In the genomic region with DNA sequence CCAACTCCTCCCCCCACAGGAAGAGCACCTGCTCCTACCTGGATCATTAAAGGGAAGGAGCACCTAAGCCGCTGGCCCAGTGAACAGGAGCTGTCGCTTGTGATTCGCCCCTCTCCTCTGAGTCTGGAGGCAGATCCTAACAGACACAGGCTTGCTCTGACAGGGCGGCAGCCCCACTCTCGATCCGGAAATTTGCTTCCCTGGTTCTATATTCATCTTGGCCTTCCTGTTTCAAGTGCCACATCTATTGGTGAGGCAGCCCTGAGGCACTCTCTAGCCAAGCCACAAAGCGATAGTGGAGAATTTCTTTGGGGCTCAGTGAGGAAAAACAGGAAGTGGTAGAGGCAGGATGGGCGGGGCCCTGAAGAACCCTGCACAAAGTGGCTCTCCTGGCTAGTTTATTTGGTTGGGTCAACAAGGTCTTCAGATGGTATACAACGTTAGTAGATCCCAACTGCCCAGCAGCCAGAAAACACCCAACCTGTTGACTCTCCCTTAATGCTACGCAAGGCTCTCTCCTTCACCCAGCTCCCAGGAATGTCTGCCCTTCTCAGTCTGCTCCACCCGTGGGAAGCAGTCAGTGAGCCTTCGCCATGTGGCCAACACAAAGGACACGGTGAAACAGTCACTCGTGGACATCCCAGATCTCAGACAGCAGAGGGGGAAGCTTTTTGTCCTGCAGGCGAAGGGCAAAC, we compare ENCODE assay signal across 8 mouse cellular contexts. TPM values are rescaled to one million over a fixed set of nuclear protein-coding genes. Genes with fewer than 3 reads are reported as not detected.
DNase-seq lines count a peak whose midpoint lies in the region; ATAC-seq and TF ChIP-seq lines count a peak whose summit lies in the region.

A gene (minus strand): TSS at position 127 of the 695 bp plus-strand sequence.

- H3K27ac ChIP-seq in intestine, postnatal 0 days (ENCODE audit: low read depth, low read length) = peak within 1 kb of the TSS; percentile 64; the same call in 1 of the 2 replicates
- peak within 1 kb of the TSS; percentile 74 for H3K27ac ChIP-seq in limb, embryonic 13.5 days
- peak within 1 kb of the TSS; percentile 93 for H3K27ac ChIP-seq in midbrain, embryonic 14.5 days (replicated peaks; ENCODE audit: low read depth, low read length)

- H3K4me1 ChIP-seq in E14TG2a.4 (replicated peaks; ENCODE audit: low read depth, low read length) = peaks cover 19% of the 10 kb centered on the region
- no peaks in the 10 kb centered on the region; the same call in 1 of the 2 replicates for H3K4me1 ChIP-seq in intestine, postnatal 0 days (replicated peaks; ENCODE audit: control insufficient read depth, insufficient read depth, low read length)
- H3K4me1 ChIP-seq in limb, embryonic 13.5 days = peaks cover 13% of the 10 kb centered on the region
- H3K4me1 ChIP-seq in midbrain, embryonic 14.5 days (ENCODE audit: control insufficient read depth, insufficient read depth, low read length) = peaks cover 23% of the 10 kb centered on the region

- H3K9ac ChIP-seq in intestine, postnatal 0 days (ENCODE audit: low read depth, low read length) = peak within 1 kb of the TSS; percentile 73
- H3K9ac ChIP-seq in limb, embryonic 13.5 days = peak within 1 kb of the TSS; percentile 79
- H3K9ac ChIP-seq in midbrain, embryonic 14.5 days (replicated peaks; ENCODE audit: low read length) = peak within 1 kb of the TSS; percentile 84

- H3K9me3 ChIP-seq in E14TG2a.4 (ENCODE audit: low read length) = no peaks in the 10 kb centered on the region
- no peaks in the 10 kb centered on the region for H3K9me3 ChIP-seq in intestine, postnatal 0 days (ENCODE audit: control insufficient read depth)
- no peaks in the 10 kb centered on the region for H3K9me3 ChIP-seq in limb, embryonic 13.5 days
- no peaks in the 10 kb centered on the region for H3K9me3 ChIP-seq in midbrain, embryonic 14.5 days (ENCODE audit: control insufficient read depth, low read length)

- peak; percentile 33 for DNase-seq in adrenal gland, postnatal 14 days
- no peak for DNase-seq in gonadal fat pad, adult 2 months (ENCODE audit: low read depth)
- no peak for DNase-seq in midbrain, embryonic 14.5 days
- DNase-seq in thymus, postnatal 10 days (ENCODE audit: low spot score in 2 of 2) = peak; percentile 59 to 67
- DNase-seq in frontal cortex, postnatal 25 days (ENCODE audit: low spot score in 2 of 2) = no peak

- no peak for TF ChIP-seq CTCF in E14TG2a.4 (conservative IDR thresholded peaks at IDR 0.05; ENCODE audit: low read length)
- no peak for TF ChIP-seq CTCF in intestine, postnatal 0 days (IDR thresholded peaks at IDR 0.05; ENCODE audit: low read depth)

- ATAC-seq in intestine, postnatal 0 days = peak; percentile 44; the same call in 1 of the 2 replicates
- no peak for ATAC-seq in limb, embryonic 13.5 days (ENCODE audit: low FRiP score, low read depth)
- ATAC-seq in midbrain, embryonic 14.5 days (ENCODE audit: low FRiP score, low TSS enrichment) = peak; percentile 12; the same call in 1 of the 2 replicates

- peak within 1 kb of the TSS; percentile 98 for H3K4me3 ChIP-seq in E14TG2a.4 (replicated peaks; ENCODE audit: low read length)
- H3K4me3 ChIP-seq in intestine, postnatal 0 days (ENCODE audit: low read depth, low read length) = peak within 1 kb of the TSS; percentile 93
- peak within 1 kb of the TSS; percentile 92 for H3K4me3 ChIP-seq in limb, embryonic 13.5 days
- peak within 1 kb of the TSS; percentile 87 for H3K4me3 ChIP-seq in midbrain, embryonic 14.5 days (replicated peaks; ENCODE audit: low read depth, low read length)

- H3K36me3 ChIP-seq in E14TG2a.4 (ENCODE audit: insufficient read depth, low read length) = no peaks in the 10 kb centered on the region
- H3K36me3 ChIP-seq in intestine, postnatal 0 days (ENCODE audit: control insufficient read depth, insufficient read depth) = no peaks in the 10 kb centered on the region; the same call in 1 of the 2 replicates
- no peaks in the 10 kb centered on the region for H3K36me3 ChIP-seq in limb, embryonic 13.5 days
- peaks cover 4% of the 10 kb centered on the region; the same call in 1 of the 2 replicates for H3K36me3 ChIP-seq in midbrain, embryonic 14.5 days (ENCODE audit: control insufficient read depth, insufficient read depth, low read length)

- peak within 1 kb of the TSS; percentile 98 for H3K4me2 ChIP-seq in intestine, postnatal 0 days (replicated peaks; ENCODE audit: low read depth)
- peak within 1 kb of the TSS; percentile 87 for H3K4me2 ChIP-seq in limb, embryonic 13.5 days (replicated peaks)
- H3K4me2 ChIP-seq in midbrain, embryonic 14.5 days (ENCODE audit: low read length) = peak within 1 kb of the TSS; percentile 74

- H3K27me3 ChIP-seq in E14TG2a.4 (ENCODE audit: insufficient read depth, low read length) = peaks cover 20% of the 10 kb centered on the region
- no peaks in the 10 kb centered on the region for H3K27me3 ChIP-seq in intestine, postnatal 0 days (replicated peaks; ENCODE audit: control insufficient read depth, insufficient read depth, low read length)
- no peaks in the 10 kb centered on the region for H3K27me3 ChIP-seq in limb, embryonic 13.5 days
- no peaks in the 10 kb centered on the region for H3K27me3 ChIP-seq in midbrain, embryonic 14.5 days (ENCODE audit: control insufficient read depth, insufficient read depth, low read length)

- WGBS in intestine, postnatal 0 days = 62% methylated on average over 15 of the region's 15 CpGs
- 60% methylated on average over 15 of the region's 15 CpGs for WGBS in limb, embryonic 13.5 days
- WGBS in midbrain, embryonic 14.5 days = 71% methylated on average over 15 of the region's 15 CpGs

RNA-seq across cellular contexts. Expression of the gene that starts here (rescaled TPM):
- total RNA-seq in adrenal gland, postnatal 14 days (2021) = 18.8 and 26.1 TPM in 2 replicates
- 17.3 and 21.3 TPM in 2 replicates for polyA plus RNA-seq in gonadal fat pad, adult 2 months (2012; rRNA removed)
- polyA plus RNA-seq in intestine, postnatal 0 days (2015; fragmentation: Nextera tagmentation; extraction: Ambion mirVana) = 3.1 and 4.7 TPM in 2 replicates
- 10.8 and 11.8 TPM in 2 replicates for polyA plus RNA-seq in limb, embryonic 13.5 days (2015; fragmentation: Nextera tagmentation; extraction: Ambion mirVana)
- 43.3 and 56.3 TPM in 2 replicates for polyA plus RNA-seq in midbrain, embryonic 14.5 days (2014; fragmentation: Nextera tagmentation; extraction: Ambion mirVana)

Comparison
In these comparisons a context has a peak if more than half of its experiments do, and no peak if none do; other contexts are left out.
1. DNase-seq: peak in adrenal gland, postnatal 14 days (single experiment) and thymus, postnatal 10 days (2 of 2); none in gonadal fat pad, adult 2 months (single experiment), midbrain, embryonic 14.5 days (single experiment) and frontal cortex, postnatal 25 days (0 of 2).
2. Peak in every context shown above with its lines, with median percentiles within 50 percentile points of each other: H3K4me3 ChIP-seq, H3K27ac ChIP-seq, H3K4me2 ChIP-seq and H3K9ac ChIP-seq.